Mouse (Mus musculus) brain, embryonic 14.5 days (tissue): ENCODE data around the gene Fndc10.
"Not testable (repeated sequence)": the region's sequence is repeated elsewhere in the genome, so short reads cannot be mapped to it uniquely, and the experiment has no call there.

ENCODE experiments used
- CTCF ChIP-seq: fragments of 200-500 bp; IDR thresholded peaks from 2 replicates; pipeline ENCODE4 v1.5.1; 2012; ENCODE audit warnings: inconsistent platforms, mild to moderate bottlenecking, moderate library complexity, borderline replicate concordance; ENCODE audit not compliant: insufficient read depth, insufficient read length; ENCODE audit errors: extremely low read depth
- POLR2A ChIP-seq: fragments of 200-500 bp; IDR thresholded peaks from 2 replicates; pipeline ENCODE4 v1.6.1; 2012; ENCODE audit warnings: mild to moderate bottlenecking, inconsistent platforms, borderline replicate concordance; ENCODE audit not compliant: poor library complexity, insufficient read depth, insufficient read length, severe bottlenecking; ENCODE audit errors: extremely low read depth

DNA sequence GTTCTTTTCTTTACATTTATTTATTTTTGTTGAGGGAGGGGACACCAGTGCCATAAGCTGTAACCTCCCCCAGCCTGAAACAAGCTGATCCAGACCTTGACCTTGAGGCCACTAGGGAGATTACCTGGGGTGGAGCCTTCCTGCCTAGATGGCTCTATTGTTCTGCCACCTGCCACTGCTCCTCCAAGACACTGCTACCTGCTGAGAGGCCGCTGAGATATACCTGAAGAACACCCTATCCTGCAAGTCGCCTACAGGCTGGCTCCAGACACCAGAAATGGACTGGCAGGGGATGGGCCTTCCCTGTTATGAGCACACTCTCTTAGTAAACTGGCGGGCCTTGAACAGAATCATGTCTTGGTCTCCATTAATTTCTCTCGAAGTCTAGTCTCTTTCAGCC lies 23.9 kb upstream of the Fndc10 start:
- TF ChIP-seq CTCF, POLR2A: not testable (repeated sequence)
